Mouse (Mus musculus) layer of hippocampus, adult 2 months (tissue): ENCODE measurements around the gene Nckap5. TPM values are rescaled to one million over a fixed set of nuclear protein-coding genes. Genes with fewer than 3 reads are reported as not detected.
A peak's percentile ranks its signal among the peaks of the same experiment; 100 is the strongest.

Experiments used
- DNase-seq, 2 experiments: peaks; one replicate each; pipeline ENCODE4 v3.0.0; 2022; ENCODE audit warnings: low spot score in 2 of 2
- H3K27ac ChIP-seq: fragments of 200-600 bp; 2 replicates; pipeline ENCODE4 v1.8.1; 2022
- H3K4me3 ChIP-seq: fragments of 200-600 bp; 2 replicates; pipeline ENCODE4 v1.8.1; 2022; ENCODE audit warnings: mild to moderate bottlenecking
- CTCF ChIP-seq: fragments of 200-600 bp; conservative IDR thresholded peaks from 2 replicates; pipeline ENCODE4 v1.8.1; 2022; ENCODE audit warnings: antibody characterized with exemption, mild to moderate bottlenecking, moderate library complexity
- total RNA-seq, 2 experiments: library from RNA; stranded (reverse); gene quantifications; 2 replicates each; pipeline ENCODE4 v1.2.3; 2021

The Nckap5 gene
- total RNA-seq, 2 experiments from 2014 or later: 10.5 to 11.8 TPM

DNA sequence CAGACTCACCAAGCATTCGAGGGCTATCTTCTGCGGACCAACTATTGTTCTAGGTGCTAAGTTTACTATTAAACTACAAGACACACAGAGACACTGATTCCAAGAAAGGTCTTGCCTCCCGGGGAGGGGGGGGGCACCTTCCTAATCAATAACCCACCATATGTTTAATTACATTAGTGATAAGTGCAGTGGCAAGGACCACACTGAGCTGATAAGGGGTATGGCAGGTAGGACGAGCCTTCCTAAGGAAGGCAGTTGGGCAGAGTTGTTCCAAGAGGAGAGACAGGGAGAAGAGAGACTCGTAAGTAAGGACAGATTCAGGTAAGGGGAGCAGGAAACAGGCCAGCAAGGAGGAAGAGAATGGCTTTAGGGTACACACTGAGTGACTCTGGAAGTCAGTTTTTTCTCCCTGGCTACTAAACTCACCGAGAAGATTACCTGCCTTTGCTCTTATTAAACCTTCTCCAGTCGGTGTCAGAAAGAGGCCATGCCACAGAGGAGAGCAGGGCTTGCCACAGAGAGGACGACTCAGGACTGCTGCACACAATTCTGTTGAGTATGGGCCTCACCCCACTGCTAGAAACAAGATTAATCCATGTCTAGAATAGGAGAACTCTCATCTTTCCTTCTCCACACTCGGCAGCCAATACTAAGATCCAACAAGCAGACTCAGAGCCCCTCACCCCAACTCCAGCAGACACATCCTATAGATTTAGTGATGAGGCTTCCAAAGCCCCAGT, 104.8 kb downstream of the Nckap5 start:
- DNase-seq: no peak
- no peak for TF ChIP-seq CTCF
- Histone ChIP-seq H3K4me3 (no peak overlapping the region), H3K27ac (no peak overlapping the region)

DNA sequence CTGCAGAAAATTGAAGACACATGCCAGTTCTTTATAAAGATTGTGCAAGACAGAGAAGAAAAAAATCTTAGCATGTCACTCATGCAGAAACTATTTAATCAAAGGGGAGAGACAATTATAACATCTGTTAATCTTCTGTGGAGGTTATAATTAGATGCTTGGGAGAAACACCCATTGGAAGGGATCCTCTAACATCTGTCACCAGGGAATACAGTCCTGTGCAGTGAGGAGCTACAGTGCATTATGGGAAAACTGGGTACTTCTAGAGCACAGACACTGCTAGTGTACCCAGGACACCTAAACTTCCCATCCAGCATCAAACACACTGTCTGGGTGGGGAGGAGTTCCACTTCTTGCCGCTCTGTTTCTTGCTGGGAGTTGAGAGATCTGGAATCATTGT, 108.7 kb downstream of the Nckap5 start:
- DNase-seq: no peak
- Histone ChIP-seq H3K4me3 (no peak overlapping the region), H3K27ac (no peak overlapping the region)
- TF ChIP-seq CTCF: no peak

DNA sequence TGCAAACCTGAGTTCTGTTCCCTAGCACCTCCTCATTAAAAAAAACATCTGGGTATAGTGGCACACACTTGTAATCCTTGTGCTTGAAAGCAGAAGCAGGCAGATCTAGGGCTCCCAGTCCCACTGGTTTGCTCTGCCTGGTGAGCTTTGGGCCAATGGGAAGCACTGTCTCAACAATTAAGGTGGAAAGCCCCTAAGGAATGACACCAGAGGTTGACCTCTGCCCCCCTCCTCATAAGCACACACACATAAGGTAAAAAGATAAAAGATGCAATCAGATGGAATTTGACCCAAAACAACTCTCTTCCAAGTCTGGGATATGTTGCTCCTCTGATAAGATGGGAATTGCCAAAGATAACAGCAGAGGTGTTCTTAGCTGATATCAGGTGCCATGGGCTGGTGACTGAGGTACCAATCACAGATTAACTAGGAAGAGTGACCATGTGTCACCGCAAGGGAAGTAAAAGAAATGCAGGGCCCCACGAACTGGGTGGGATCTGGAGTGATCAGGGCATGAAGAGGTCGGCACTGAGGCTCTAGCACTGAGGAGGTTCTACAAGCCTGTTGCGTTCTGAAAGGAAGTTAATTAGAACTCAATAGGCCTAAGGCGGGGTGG, 110.8 kb downstream of the Nckap5 start:
- no peak for TF ChIP-seq CTCF
- Histone ChIP-seq H3K4me3 (no peak overlapping the region), H3K27ac (no peak overlapping the region)
- DNase-seq: no peak

DNA sequence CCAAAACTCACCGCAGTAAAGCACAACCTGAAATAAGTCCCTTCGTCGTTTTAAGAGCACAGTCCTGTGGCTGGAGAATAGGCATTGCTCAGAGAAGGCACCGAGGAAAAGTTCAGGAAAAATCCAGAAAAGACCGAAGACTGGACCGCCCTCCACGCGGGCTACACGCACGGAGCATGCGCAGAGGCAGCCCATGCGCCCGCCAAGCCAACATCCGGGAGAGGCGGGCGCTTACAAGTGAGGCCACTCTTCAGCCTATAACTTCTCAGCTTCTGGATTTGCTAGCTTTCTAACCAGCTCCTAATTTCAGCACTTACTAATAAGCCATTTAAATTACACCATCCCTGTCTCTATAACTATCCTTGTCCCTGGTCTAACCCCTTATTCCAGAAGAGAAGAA, 124.0 kb downstream of the Nckap5 start:
- DNase-seq: no peak
- no peak overlapping the region for H3K4me3 ChIP-seq
- no peak for TF ChIP-seq CTCF
- no peak overlapping the region for H3K27ac ChIP-seq

DNA sequence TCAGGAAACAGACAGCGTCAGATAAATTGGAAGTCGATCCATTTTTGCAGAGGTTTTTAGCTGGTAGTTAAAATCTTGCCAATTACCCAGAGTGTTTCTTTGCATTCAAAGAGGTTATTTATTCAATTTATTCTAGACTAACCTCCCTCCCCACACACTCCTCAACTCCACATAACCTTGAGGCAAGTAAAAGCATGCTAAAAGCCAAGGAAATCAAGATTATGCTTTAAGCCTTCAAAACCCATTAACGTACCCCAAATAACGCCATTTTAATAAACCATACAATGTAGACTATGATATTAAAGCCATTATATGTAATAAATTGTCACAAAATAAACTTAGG, 129.7 kb downstream of the Nckap5 start:
- Histone ChIP-seq H3K27ac (peak overlapping the region; percentile 43; the same call in 1 of the 2 replicates), H3K4me3 (peak overlapping the region; percentile 3; the same call in 1 of the 2 replicates)
- no peak for DNase-seq
- TF ChIP-seq CTCF: no peak

DNA sequence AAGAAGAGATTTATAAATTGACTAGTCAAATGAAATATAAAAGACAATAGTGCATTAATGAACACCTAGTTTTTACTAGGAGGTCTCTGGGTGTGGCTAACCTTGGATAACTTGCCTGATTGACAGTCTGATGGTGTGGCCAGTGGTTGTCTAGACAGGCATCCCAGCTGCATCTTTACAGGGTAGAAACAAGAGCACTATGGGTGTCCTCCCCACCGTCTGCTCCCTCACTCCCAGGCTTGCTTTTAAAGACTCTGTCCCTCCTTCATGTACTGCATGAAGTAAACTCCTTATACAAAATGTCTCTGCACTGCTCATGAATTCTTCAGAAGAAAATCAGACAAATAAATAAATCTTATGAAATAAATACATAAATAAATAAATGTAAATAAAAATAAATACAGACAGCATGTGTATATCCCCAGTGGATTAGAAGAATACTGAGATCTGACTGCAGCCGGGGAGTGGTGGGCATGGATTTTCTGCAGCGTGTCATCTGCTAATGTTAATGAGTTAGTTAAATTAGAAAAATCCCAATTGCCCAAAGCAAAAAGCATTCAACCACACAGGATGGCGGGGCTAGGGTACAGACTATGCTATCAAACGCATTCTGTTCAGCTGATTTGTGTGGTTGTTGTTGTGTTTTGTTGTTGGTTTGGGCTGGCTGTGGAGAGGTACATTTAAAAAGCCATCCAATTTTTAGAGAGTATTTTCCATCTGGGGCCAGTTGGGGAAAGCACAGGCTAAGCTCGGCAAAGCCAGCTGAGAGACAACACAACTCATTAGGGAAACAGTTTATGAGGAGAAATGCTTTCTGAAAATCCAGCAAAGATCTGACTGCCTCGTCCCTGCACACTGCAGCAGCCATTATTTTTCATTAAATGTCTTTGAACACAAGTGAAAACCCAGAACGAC, 130.3 kb downstream of the Nckap5 start:
- no peak for TF ChIP-seq CTCF
- Histone ChIP-seq H3K4me3 (peak overlapping the region; percentile 3; the same call in 1 of the 2 replicates), H3K27ac (peak overlapping the region; percentile 43; the same call in 1 of the 2 replicates)
- no peak for DNase-seq

DNA sequence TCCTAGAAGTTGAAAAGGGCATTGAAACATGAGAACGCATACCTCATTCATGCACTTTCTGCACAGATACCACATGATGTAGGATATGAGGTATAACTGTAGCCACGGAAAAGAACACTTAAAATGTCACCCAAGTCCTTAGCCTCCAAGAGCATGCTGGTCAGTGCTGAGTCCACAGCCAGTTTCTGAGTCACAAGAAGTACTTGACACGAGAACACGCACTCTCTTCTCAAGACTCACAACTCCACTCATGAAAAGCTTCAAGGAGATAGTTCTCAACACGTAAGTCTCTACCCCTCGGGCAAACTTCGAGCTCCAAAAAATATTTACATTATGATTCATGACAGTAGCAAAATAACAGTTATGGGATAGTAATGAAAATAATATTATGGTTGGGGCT, 137.0 kb downstream of the Nckap5 start:
- Histone ChIP-seq H3K27ac (no peak overlapping the region), H3K4me3 (no peak overlapping the region)
- no peak for TF ChIP-seq CTCF
- no peak for DNase-seq

DNA sequence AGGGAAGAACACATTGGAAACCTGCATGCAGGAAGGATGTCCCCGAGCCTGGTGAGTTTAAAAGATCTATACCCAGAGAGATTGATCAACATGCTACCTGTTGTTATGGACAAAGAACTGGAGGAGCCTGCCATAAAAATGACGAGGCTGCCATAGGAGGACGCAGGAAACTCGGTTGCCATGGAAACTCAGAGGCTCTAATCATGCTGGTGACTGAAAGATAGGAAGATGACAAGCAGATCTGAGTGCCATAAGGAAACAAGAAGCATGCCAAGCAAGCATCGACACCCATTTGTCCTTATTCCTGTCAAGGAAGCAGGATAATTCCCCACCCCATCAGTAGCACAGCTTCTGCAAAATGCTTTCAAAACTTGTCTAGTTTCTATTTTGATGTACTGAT, 142.0 kb downstream of the Nckap5 start:
- Histone ChIP-seq H3K27ac (peak overlapping the region; percentile 40; the same call in 1 of the 2 replicates), H3K4me3 (no peak overlapping the region)
- no peak for TF ChIP-seq CTCF
- peak; percentile 34 to 79 for DNase-seq

DNA sequence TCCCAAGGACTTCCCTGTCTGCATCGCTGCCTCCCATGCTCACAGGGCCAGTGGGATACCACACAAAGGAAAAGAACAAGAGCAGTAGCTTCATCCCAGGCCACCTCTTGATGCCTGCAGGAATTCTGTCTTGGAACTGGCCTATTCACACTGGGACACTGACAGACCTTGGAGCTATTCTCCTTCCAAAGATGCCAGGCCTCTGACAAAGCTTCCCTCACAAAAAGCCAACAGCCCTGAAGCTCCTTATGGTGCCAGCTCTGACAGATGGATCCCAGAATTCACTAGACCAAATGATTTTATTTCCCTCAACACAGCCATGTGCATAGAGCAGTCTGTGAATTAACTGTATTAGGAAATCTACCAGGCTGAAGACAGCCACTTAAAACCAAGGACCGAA, 143.9 kb downstream of the Nckap5 start:
- DNase-seq: peak; percentile 66 to 82
- H3K27ac ChIP-seq: peak overlapping the region; percentile 49
- no peak for TF ChIP-seq CTCF
- no peak overlapping the region for H3K4me3 ChIP-seq

DNA sequence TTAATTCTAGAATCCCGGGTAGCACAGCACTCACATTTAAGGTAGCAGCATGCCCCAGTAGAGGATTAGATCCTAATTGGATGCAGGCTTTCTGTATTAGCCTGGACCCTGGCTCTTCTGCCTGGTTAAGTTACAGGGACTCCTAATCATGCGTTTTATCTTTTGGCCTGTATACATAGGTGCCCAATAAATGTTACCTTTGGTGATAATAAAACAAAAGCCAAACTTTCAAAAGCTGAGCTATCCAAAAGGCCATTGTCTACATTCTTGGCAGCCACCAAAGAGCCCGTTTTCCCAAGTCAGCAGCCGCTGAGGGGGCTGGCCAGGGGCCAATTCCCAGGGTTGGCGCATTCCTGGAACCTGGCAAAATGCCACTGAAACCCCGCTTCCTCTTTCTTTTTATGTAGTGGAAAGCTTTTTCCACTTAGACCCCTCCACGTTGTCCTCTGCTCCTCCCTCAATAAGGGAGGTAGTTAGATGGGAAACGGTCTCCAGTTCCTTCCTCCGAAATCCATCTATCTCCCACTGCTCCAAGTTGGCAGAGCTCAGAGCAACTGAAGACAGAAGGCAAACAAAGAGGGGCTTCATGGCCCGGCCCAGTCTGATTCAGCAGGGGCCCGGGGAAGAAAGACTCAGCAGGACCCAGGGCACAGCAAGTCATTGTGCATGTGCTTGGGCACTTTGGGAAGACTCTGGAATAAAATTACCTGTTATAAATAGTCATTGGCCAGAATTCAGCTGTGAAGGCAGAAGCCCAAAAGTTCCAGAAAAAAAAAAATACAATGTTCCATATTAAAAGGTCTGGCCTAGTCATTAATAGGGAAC, 146.8 kb downstream of the Nckap5 start:
- peak; percentile 50 to 55 for DNase-seq
- Histone ChIP-seq H3K4me3 (no peak overlapping the region), H3K27ac (peak overlapping the region; percentile 58)
- no peak for TF ChIP-seq CTCF

DNA sequence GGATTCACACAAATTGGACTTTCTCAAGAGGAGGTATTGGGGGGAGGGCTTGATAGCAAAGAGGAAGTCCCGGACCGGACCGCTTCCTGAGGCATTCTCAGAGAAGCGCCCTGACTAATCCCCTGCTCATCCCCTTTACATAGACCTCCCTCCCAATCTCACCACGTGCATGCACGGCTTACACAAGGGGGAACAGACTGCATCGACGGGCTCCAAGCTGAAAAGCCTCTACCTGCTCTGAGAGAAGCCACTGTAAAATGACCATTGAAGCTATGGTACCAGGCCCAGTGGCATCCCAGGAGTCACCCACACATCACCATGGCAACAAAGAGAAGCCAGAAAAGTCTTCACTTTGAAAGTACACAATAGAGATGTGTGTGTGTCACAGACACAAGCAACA, 148.8 kb downstream of the Nckap5 start:
- no peak for DNase-seq
- TF ChIP-seq CTCF: no peak
- Histone ChIP-seq H3K27ac (peak overlapping the region; percentile 8; the same call in 1 of the 2 replicates), H3K4me3 (no peak overlapping the region)

DNA sequence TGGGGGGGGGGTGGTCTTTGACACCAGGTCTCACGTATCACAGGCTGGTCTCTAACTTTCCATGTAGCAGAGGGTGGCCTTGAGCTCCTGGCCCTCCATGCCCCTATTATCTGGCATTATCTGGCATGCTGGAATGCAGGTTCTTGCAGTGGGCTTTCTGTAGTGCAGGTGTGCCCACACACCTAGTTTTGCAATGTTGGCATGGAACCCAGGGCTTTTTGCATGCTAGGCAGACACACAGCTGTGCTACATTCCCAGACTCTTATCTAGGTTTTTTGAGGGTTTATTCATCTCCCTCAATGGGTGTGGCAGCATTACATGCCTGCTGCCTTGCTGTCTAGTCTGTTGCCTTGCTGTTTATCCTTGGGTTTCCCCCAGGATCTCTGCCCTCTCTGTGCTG, 151.3 kb downstream of the Nckap5 start:
- H3K4me3 ChIP-seq: no peak overlapping the region

More for the DNA sequence above, 151.3 kb downstream of the Nckap5 start:
- DNase-seq: no peak
- no peak for TF ChIP-seq CTCF
- no peak overlapping the region for H3K27ac ChIP-seq
